Mouse (Mus musculus): Measurements from ENCODE around the gene Cfap299.

The Cfap299 gene

DNA sequence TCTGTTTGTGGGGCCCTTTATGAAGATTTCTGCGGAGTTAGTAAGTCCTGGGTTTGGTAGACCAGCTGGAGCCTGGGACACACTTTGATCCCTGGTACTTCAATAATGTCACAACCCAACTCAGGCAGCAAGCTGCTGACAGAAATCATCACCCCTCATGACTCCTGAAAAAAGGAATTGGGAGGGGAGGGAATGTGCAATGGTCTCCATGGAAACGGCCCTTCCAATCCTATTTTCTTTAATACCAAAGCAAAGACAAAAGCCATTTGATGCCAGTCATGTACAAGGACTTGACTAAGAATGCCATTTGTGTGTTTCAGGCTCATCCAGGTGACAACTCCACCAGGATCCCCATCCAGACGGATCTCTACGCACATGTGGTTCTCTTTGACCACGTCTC lies 472.4 kb downstream of the Cfap299 start:
- Histone ChIP-seq H3K9me3 (ENCODE audit: low read length) (no peaks in the 10 kb centered on the region), H3K4me3 (replicated peaks; ENCODE audit: low read length) (no peak overlapping the region), H3K27me3 (ENCODE audit: insufficient read depth, low read length) (no peaks in the 10 kb centered on the region), H3K4me1 (replicated peaks; ENCODE audit: low read depth, low read length) (no peaks in the 10 kb centered on the region), H3K36me3 (ENCODE audit: insufficient read depth, low read length) (no peaks in the 10 kb centered on the region)
- TF ChIP-seq CTCF (conservative IDR thresholded peaks at IDR 0.05; ENCODE audit: low read length), result no peak
- no peak for TF ChIP-seq POU5F1 (IDR thresholded peaks at IDR 0.05; ENCODE audit: borderline replicate concordance, low read length)
- TF ChIP-seq NANOG (IDR thresholded peaks at IDR 0.05; ENCODE audit: borderline replicate concordance, low read length), result no peak

DNA sequence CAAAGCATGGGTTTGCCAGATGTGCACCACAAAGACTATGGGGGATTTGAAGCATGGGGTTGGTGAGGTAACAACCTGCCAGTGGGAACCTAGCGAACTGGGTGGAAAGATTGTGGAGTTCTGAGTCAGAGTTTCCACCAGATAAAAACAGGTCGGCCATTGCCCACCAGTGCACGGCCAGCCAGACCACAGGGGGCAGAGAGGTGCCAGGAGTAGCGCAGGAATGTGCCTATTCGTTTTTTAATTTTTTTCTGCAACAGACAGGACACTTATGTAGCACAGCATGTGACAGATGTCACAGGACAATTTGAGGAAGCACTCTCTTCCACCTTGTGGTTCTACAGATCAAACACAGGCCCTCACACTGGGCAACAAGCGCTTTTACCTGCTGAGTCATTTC lies 475.7 kb downstream of the Cfap299 start:
- no peaks in the 10 kb centered on the region for H3K36me3 ChIP-seq (ENCODE audit: insufficient read depth, low read length)
- no peaks in the 10 kb centered on the region for H3K27me3 ChIP-seq (ENCODE audit: insufficient read depth, low read length)
- no peaks in the 10 kb centered on the region for H3K9me3 ChIP-seq (ENCODE audit: low read length)
- peak overlapping the region; percentile 17; the same call in 1 of the 2 replicates for H3K4me3 ChIP-seq (replicated peaks; ENCODE audit: low read length)
- no peaks in the 10 kb centered on the region for H3K4me1 ChIP-seq (replicated peaks; ENCODE audit: low read depth, low read length)
- TF ChIP-seq POU5F1 (IDR thresholded peaks at IDR 0.05; ENCODE audit: borderline replicate concordance, low read length), result no peak
- no peak for TF ChIP-seq CTCF (conservative IDR thresholded peaks at IDR 0.05; ENCODE audit: low read length)
- TF ChIP-seq NANOG (IDR thresholded peaks at IDR 0.05; ENCODE audit: borderline replicate concordance, low read length), result no peak

DNA sequence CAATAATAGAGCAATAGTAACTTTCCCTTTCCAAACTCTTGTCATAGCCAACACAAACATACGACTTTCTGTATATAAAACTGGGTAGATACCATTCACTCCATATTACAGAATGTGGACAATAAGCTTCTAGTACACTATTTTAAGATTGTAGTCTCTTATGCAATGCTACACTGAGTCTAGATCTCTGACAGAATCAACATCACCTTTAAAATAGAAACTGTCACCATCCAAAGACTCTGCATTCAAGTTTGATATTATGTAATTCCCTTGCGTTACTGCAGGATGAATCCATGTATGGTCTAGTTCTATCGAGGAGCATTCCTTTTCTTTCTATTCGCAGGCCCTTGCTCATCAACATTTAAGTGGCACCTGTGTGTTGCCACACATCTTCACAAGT lies 477.4 kb downstream of the Cfap299 start:
- Histone ChIP-seq H3K36me3 (ENCODE audit: insufficient read depth, low read length) (no peaks in the 10 kb centered on the region), H3K9me3 (ENCODE audit: low read length) (no peaks in the 10 kb centered on the region), H3K27me3 (ENCODE audit: insufficient read depth, low read length) (no peaks in the 10 kb centered on the region), H3K4me1 (replicated peaks; ENCODE audit: low read depth, low read length) (no peaks in the 10 kb centered on the region), H3K4me3 (replicated peaks; ENCODE audit: low read length) (no peak overlapping the region)
- no peak for TF ChIP-seq NANOG (IDR thresholded peaks at IDR 0.05; ENCODE audit: borderline replicate concordance, low read length)
- TF ChIP-seq POU5F1 (IDR thresholded peaks at IDR 0.05; ENCODE audit: borderline replicate concordance, low read length), result no peak

- TF ChIP-seq POU5F1 (IDR thresholded peaks at IDR 0.05; ENCODE audit: borderline replicate concordance, low read length) (no peak), NANOG (IDR thresholded peaks at IDR 0.05; ENCODE audit: borderline replicate concordance, low read length) (no peak), CTCF (conservative IDR thresholded peaks at IDR 0.05; ENCODE audit: low read length) (no peak)
- Histone ChIP-seq H3K9me3 (ENCODE audit: low read length) (no peaks in the 10 kb centered on the region), H3K4me1 (replicated peaks; ENCODE audit: low read depth, low read length) (no peaks in the 10 kb centered on the region), H3K36me3 (ENCODE audit: insufficient read depth, low read length) (no peaks in the 10 kb centered on the region), H3K27me3 (ENCODE audit: insufficient read depth, low read length) (no peaks in the 10 kb centered on the region), H3K4me3 (replicated peaks; ENCODE audit: low read length) (no peak overlapping the region)
Measured at GRCm38 (mm10) chr5:98807022-98807421, 477.9 kb downstream of the Cfap299 start.

DNA sequence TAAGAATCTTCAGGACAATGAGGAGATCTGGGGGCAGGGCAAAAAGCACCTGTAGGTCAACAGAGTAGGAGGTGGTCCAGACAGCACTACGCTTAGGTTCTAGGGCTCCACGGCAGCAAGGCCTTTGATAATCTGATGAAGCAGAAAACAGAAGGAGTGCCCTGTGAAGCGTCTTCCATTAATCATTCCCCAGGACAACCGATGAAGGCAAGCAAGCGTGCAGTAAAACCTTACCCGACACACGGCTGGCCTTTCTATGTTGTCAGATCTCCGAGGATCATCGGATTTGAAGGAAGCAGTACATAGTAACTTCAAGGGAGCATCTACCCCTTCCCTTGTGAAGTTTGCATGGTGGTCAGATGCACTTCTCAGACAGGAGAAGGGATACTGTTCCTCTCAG lies 478.8 kb downstream of the Cfap299 start:
- Histone ChIP-seq H3K9me3 (ENCODE audit: low read length) (peaks cover 3% of the 10 kb centered on the region), H3K4me3 (replicated peaks; ENCODE audit: low read length) (no peak overlapping the region), H3K36me3 (ENCODE audit: insufficient read depth, low read length) (no peaks in the 10 kb centered on the region), H3K4me1 (replicated peaks; ENCODE audit: low read depth, low read length) (no peaks in the 10 kb centered on the region), H3K27me3 (ENCODE audit: insufficient read depth, low read length) (no peaks in the 10 kb centered on the region)
- no peak for TF ChIP-seq POU5F1 (IDR thresholded peaks at IDR 0.05; ENCODE audit: borderline replicate concordance, low read length)

DNA sequence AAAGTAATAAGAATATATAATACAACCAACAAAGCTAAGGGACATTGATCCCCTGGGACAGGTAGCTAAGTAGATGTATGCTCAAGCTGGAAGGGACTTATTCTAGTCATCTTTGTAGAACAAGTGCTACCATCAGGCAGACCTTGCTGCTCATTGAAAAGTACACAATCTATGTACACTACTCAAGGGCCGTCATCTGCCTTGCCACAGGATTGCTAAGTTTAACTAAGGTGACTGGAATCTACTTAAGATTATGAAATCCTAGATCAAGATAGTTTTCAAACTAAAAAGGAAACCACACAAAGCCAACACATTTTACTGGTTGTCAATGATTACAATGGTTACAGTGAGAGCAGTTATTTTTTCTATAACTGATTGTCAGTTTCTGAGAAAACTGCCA lies 483.3 kb downstream of the Cfap299 start:
- no peak for TF ChIP-seq POU5F1 (IDR thresholded peaks at IDR 0.05; ENCODE audit: borderline replicate concordance, low read length)
- Histone ChIP-seq H3K4me3 (replicated peaks; ENCODE audit: low read length) (no peak overlapping the region), H3K4me1 (replicated peaks; ENCODE audit: low read depth, low read length) (no peaks in the 10 kb centered on the region), H3K27me3 (ENCODE audit: insufficient read depth, low read length) (no peaks in the 10 kb centered on the region), H3K36me3 (ENCODE audit: insufficient read depth, low read length) (no peaks in the 10 kb centered on the region), H3K9me3 (ENCODE audit: low read length) (peaks cover 6% of the 10 kb centered on the region)

DNA sequence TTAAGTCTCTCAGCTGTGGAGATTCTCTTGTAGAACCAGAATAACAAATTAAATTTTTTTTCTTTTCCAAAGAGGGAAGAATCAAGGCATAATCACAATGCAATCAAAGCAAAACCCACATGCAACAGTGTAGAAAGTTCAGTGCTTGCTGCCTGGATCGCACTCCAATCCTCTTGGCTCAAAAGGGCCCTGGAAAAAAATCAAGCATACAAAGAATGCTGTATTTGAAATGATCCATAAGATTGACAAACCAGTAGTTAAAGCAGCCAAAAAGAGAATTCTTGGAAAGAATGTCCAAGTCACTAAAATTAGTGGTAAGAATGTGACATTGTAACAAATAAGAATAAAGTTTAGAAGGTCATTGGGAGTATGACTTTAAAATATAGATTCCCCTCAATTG lies 486.2 kb downstream of the Cfap299 start:
- no peaks in the 10 kb centered on the region for H3K4me1 ChIP-seq (replicated peaks; ENCODE audit: low read depth, low read length)
- H3K36me3 ChIP-seq (ENCODE audit: insufficient read depth, low read length), result no peaks in the 10 kb centered on the region
- H3K4me3 ChIP-seq (replicated peaks; ENCODE audit: low read length), result no peak overlapping the region
- TF ChIP-seq POU5F1 (IDR thresholded peaks at IDR 0.05; ENCODE audit: borderline replicate concordance, low read length), result no peak
- TF ChIP-seq NANOG (IDR thresholded peaks at IDR 0.05; ENCODE audit: borderline replicate concordance, low read length), result no peak
- no peak for TF ChIP-seq CTCF (conservative IDR thresholded peaks at IDR 0.05; ENCODE audit: low read length)
- peaks cover 6% of the 10 kb centered on the region for H3K9me3 ChIP-seq (ENCODE audit: low read length)
- H3K27me3 ChIP-seq (ENCODE audit: insufficient read depth, low read length), result no peaks in the 10 kb centered on the region

GRCm38 (mm10) chr5:98833760-98834159 lies 504.7 kb downstream of the Cfap299 start:
- H3K4me3 ChIP-seq (replicated peaks; ENCODE audit: low read length), result no peak overlapping the region
- H3K4me1 ChIP-seq (replicated peaks; ENCODE audit: low read depth, low read length), result no peaks in the 10 kb centered on the region
- TF ChIP-seq POU5F1 (IDR thresholded peaks at IDR 0.05; ENCODE audit: borderline replicate concordance, low read length) (no peak), NANOG (IDR thresholded peaks at IDR 0.05; ENCODE audit: borderline replicate concordance, low read length) (no peak), CTCF (conservative IDR thresholded peaks at IDR 0.05; ENCODE audit: low read length) (no peak)
- no peaks in the 10 kb centered on the region for H3K27me3 ChIP-seq (ENCODE audit: insufficient read depth, low read length)
- H3K36me3 ChIP-seq (ENCODE audit: insufficient read depth, low read length), result no peaks in the 10 kb centered on the region
- no peaks in the 10 kb centered on the region for H3K9me3 ChIP-seq (ENCODE audit: low read length)

DNA sequence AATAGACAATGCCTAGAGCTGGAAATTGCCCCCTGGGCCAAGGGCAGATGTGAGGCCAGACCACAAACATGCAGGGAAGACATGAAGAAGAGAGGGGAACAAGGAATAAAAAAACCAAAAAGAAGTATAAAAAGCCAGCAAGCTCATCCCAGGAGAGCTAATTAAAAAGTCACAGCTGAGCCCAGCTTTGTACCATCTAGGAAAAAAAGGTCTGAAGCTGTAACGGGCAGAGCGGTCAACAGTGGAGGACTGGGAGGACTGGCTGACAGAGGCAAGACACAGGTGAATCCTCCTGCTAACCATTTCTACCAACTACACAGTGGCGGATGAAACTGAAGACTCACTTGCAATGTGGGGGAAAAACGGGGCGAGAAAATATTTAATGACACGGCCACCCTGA lies 505.2 kb downstream of the Cfap299 start:
- H3K4me3 ChIP-seq (replicated peaks; ENCODE audit: low read length), result no peak overlapping the region

More for the DNA sequence above, 505.2 kb downstream of the Cfap299 start:
- no peaks in the 10 kb centered on the region for H3K4me1 ChIP-seq (replicated peaks; ENCODE audit: low read depth, low read length)
- no peaks in the 10 kb centered on the region for H3K27me3 ChIP-seq (ENCODE audit: insufficient read depth, low read length)
- H3K9me3 ChIP-seq (ENCODE audit: low read length), result no peaks in the 10 kb centered on the region
- TF ChIP-seq NANOG (IDR thresholded peaks at IDR 0.05; ENCODE audit: borderline replicate concordance, low read length), result no peak
- no peak for TF ChIP-seq POU5F1 (IDR thresholded peaks at IDR 0.05; ENCODE audit: borderline replicate concordance, low read length)
- TF ChIP-seq CTCF (conservative IDR thresholded peaks at IDR 0.05; ENCODE audit: low read length), result no peak
- no peaks in the 10 kb centered on the region for H3K36me3 ChIP-seq (ENCODE audit: insufficient read depth, low read length)
